Mouse (Mus musculus): Measurements from ENCODE around the gene Clec4n.
A peak's percentile ranks its signal among the peaks of the same experiment; 100 is the strongest.
"Not testable (repeated sequence)": the region's sequence is repeated elsewhere in the genome, so short reads cannot be mapped to it uniquely, and the experiment has no call there.

The Clec4n gene

DNA sequence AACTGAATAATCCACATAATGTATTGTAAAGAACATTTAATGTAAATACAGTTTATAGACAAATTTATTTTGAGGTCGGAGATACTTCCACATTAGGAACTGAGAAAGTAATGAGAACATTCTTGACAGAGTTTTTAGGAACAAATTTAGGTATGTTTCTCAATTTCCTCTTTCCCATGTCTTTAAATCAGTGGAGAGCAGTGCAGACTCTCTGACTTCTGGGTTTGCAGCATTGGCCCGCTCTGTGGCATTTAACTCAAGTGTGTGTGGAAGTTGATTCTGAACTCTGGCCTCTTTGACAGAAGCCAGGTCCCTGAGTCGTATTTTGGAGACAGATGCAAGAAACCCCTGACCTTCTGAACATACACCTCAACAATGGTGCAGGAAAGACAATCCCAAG lies at the start of gene Clec4n:
Clec4n (plus strand) TSS at position 200 of the 400 bp plus-strand sequence.
- DNase-seq (ENCODE audit: low spot score in 2 of 2) = no peak

- not testable (repeated sequence) for DNase-seq (ENCODE audit: low spot score in 2 of 2)
Observed at GRCm38 (mm10) chr6:123184862-123185261, 44.8 kb upstream of the Clec4n start.

DNA sequence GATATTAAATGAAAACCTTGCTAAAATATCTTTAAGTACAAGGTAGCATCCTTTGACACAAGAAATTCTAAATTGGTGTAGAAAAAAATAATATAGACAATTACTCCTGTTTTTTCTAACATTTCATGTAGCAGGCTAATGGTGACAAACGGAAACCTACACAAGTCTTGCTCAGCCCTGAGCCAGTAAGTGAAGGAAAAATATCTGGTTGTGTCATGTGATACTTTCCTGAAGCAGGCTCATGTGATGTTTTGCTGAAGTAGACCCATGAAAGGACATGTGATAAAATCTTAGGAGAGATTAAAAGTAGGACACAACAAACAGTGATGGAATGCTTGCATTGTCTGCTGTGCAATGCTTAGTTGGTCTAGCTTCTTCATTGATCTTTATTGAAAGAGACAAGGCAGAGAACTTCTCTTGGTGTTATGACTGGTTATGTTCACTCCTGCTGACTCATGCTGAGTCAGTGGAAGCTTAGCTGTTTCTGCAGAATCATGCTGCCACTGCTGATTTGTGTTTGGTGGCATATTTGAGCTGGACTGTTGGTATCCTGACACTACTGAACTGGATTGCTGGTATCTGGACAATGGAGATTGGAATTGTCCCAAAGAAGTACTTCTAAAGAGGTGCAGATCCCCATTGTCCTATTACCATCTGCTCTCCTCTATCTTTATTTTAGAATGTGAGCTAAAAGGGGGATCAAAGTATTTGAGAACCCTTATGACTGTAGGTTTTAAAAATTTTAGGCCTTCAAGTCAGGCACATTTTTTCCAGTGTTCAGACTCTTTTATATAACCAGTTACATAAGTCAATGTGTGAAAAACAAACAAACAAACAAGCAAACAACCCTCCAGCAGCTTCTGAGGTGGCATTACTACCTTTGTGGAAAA lies 22.2 kb upstream of the Clec4n start:
- peak in 1 of 2 experiments; percentile 34 for DNase-seq (ENCODE audit: low spot score in 2 of 2)

DNA sequence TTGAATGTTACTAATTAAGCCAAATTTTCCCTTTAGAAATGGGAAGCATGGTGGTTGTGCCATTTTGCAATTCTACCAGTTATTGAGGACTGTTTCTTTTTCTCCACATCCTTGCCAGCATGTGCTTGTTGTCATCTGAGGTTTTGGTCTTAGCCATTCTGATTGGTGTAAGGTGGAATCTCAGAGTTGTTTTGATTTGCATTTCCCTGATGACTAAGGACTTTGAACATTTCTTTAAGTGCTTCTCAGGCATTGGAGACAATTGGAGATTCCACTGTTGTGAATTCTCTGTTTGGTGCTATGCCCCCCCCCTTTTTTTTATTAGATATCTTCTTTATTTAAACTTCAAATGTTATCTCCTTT lies 21.6 kb upstream of the Clec4n start:
- DNase-seq (ENCODE audit: low spot score in 2 of 2) = not testable (repeated sequence)

GRCm38 (mm10) chr6:123211726-123212125 lies 17.9 kb upstream of the Clec4n start:
- DNase-seq (ENCODE audit: low spot score in 2 of 2) = no peak

GRCm38 (mm10) chr6:123227519-123228166 lies 2.0 kb upstream of the Clec4n start:
- DNase-seq (ENCODE audit: low spot score in 2 of 2) = no peak

- no peak for DNase-seq (ENCODE audit: low spot score in 2 of 2)
Observed at GRCm38 (mm10) chr6:123231149-123231548, 1.5 kb downstream of the Clec4n start.

- DNase-seq (ENCODE audit: low spot score in 2 of 2) = no peak
Observed at GRCm38 (mm10) chr6:123237582-123237981, 7.9 kb downstream of the Clec4n start.

GRCm38 (mm10) chr6:123244201-123244600 lies 14.6 kb downstream of the Clec4n start:
- no peak for DNase-seq (ENCODE audit: low spot score in 2 of 2)

GRCm38 (mm10) chr6:123248862-123249261 lies 19.2 kb downstream of the Clec4n start:
- DNase-seq (ENCODE audit: low spot score in 2 of 2) = not testable (repeated sequence)

DNA sequence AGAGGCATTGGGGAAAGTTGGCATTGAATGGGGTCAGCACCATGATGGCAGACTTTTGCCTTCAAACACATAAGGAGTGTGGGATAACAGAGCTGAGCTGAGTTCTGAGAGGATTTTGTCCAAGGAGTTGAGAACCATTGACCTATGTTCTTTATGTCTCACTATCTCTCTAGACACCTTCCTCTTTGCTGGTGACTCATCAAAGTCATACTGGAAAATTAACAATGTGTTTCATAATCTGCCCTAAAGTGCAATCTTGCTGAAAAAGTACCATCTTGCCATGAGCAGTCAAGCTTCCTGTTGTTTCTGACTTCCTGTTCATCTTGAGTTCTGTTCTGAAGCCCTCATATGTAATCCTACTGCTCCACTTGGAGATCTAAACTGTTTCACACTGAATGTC lies 23.1 kb downstream of the Clec4n start:
- DNase-seq (ENCODE audit: low spot score in 2 of 2) = no peak

- no peak for DNase-seq (ENCODE audit: low spot score in 2 of 2)
Observed at GRCm38 (mm10) chr6:123258946-123259345, 29.3 kb downstream of the Clec4n start.

DNA sequence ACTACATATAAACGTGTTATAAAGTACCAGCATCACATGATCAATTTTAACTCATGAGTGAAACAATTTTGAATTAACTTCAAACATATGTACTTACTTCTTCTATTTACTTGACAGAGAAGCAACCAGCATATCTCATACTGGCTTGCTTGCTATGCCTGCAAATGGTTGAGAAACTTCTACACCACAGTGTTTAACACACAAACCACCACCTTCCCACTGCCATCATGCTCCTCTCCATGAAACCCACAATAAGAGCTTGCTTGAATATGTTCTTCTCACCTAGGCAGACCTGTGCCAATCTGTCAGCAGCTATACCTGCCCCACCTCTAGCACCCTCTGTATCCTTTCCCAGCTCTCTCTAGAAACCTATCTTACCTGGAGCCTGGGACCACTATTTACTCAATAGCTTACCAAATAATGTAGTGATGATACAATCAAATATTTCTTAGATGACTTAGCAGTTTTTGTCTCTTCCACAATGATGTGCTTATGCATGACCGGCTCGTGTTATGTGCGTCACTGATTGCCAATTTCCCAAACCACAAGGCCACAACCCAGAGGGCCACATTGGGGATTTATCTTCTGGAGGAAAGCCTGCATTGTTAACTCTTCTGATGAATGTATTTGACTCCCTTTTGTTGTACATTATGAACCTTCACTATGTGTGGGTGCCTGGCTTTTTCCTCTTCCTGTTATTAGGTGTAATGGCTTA lies 30.4 kb downstream of the Clec4n start:
- no peak for DNase-seq (ENCODE audit: low spot score in 2 of 2)

DNA sequence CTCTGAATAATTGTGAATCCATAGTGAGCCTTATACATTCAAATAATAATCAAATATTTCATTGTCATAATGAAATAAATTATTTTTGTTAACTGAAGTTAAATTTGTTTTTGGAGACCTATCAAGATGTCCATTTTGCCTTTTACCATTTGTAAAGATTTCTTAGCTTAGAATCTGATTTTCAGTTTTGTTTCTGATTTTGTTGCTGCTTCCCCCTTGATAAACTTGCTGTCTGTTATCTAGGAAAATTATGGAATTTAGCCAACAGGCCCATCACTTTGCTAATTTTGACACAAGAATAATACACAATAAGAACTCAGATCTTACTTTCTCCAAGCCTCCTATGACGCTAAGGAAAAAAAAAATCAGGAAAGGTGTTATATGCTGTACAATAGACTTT lies 31.2 kb downstream of the Clec4n start:
- no peak for DNase-seq (ENCODE audit: low spot score in 2 of 2)

DNA sequence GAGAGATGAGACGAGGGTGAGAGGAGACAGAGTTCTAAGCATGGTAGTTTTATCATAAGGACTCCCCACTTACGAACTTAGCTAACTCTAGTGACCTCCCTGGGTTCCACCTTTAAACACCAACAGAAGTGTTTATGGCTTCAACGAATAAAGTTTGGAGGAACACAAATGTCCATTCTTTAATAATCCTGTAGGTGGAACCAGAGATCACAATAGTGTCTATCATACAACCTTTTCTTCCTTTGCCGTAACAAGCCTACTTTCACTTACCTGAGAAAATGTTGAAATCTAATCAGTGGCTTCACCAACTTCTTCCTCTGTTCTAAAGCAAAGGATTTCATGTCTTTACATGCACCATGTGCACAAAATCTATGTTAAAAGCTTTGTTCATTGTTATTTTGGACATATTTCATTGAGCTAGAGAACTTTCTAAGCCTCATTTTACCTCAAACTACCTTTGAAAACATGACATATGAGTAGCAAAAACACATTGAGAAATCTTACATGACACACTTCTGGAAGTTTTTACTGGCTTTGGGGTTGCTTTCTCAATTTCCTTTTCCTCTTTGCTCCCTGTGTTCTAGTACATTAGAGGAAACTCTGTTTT lies 32.0 kb downstream of the Clec4n start, which contains the start of gene Clec4d:
Clec4d (plus strand) TSS at position 557 of the 607 bp plus-strand sequence.
- no peak for DNase-seq (ENCODE audit: low spot score in 2 of 2)

- no peak for DNase-seq (ENCODE audit: low spot score in 2 of 2)
Observed at GRCm38 (mm10) chr6:123264194-123264593, 34.6 kb downstream of the Clec4n start.

- no peak for DNase-seq (ENCODE audit: low spot score in 2 of 2)
Observed at GRCm38 (mm10) chr6:123265809-123266208, 36.2 kb downstream of the Clec4n start.

GRCm38 (mm10) chr6:123266945-123267344 lies 37.3 kb downstream of the Clec4n start:
- DNase-seq (ENCODE audit: low spot score in 2 of 2) = no peak

DNA sequence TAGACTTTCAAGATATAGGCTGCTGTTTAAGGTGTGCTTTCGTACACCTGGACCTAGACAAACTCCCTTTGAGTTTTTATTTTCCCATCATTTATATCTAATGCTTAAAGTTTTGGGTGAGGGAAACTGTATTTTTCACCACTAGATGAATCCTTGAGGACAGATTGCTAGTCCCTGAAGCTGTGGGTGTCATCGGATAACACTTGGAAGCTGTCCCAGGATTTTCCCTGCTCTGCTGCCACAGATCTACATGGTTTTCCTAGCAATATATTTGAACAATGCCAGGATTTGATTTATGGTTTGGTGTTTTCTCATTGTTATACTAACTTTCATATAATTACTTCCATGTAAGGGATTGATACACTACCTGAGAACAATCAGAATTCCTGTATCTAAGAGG lies 49.8 kb downstream of the Clec4n start:
- no peak for DNase-seq (ENCODE audit: low spot score in 2 of 2)

GRCm38 (mm10) chr6:123286311-123286710 lies 56.7 kb downstream of the Clec4n start:
- no peak for DNase-seq (ENCODE audit: low spot score in 2 of 2)

- DNase-seq (ENCODE audit: low spot score in 2 of 2) = no peak
Observed at GRCm38 (mm10) chr6:123288931-123289330, 59.3 kb downstream of the Clec4n start.

DNA sequence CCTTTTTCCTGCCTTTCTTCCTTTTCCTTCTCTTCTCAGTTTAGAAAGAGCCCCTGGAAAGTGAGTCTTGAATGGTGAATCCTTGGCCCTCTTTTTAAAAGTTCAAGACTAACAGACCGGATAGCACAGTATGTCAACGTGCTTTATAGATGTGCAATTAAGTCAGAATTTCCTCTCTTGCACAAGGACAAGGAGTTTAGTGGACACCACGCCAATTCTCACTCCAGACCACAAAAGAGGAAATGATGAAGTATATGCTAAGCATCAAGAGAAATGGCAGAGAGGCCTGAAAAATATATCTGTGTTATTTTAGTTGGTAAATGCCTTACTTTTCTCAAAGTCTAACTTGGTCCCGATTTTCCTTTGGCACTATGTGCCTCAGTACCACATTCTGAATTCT lies 60.1 kb downstream of the Clec4n start, which contains the start of gene Clec4e:
Clec4e (minus strand) TSS at position 118 of the 400 bp plus-strand sequence.
- no peak for DNase-seq (ENCODE audit: low spot score in 2 of 2)
